Mouse (Mus musculus) urinary bladder, postnatal 36 days (tissue): ENCODE results near the gene 4931440F15Rik.
"Not testable (repeated sequence)": the region's sequence is repeated elsewhere in the genome, so short reads cannot be mapped to it uniquely, and the experiment has no call there.

ENCODE experiments used
- DNase-seq, 2 experiments: peaks; one replicate each; pipeline ENCODE4 v3.0.0; 2022; ENCODE audit warnings: low spot score in 2 of 2, mixed read lengths in 1 of 2

Gene 4931440F15Rik

DNA sequence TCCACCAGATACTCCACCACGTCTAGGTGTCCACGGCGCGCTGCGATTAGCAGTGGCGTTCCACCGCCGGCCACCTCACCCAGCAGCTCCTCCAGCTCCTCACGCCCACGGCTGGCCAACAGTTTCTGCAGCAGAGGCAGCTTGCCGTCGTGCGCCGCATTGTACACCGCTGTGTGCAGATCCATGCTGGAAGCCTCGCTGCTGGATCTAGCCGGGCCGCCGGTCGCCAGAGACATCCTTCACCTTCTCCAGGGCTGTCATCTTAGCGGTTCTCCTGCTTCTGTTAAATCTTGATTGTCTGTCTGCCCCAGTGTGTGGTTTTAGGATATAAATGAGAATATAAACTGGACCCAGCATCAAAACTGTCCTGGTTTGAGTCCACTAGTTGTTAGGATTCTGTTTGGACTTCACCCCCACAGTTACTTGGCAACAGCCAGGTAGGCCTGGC lies at the start of gene 4931440F15Rik:
Gene 4931440F15Rik (minus strand): TSS at position 398 of the 448 bp plus-strand sequence.
- not testable (repeated sequence) for DNase-seq

DNA sequence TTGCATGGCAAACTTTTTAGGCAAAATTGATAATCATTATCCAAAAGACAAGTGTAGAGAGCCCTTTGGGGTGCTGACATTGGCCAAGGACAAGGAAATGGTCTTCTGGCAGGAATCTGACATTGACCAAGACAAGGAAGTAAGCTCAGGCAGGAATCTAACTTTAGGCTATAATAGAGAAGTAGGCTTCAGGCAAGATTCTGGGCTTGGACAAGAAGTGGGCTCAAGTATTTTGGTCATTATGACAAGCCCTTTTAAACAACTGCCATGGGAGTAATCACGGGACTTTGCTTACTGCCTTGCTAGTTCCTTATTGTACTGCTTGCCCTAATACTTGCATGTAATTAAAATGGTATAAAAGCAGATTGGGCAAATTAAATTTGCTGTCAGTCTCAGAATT lies 49.3 kb upstream of the 4931440F15Rik start:
- not testable (repeated sequence) for DNase-seq

DNA sequence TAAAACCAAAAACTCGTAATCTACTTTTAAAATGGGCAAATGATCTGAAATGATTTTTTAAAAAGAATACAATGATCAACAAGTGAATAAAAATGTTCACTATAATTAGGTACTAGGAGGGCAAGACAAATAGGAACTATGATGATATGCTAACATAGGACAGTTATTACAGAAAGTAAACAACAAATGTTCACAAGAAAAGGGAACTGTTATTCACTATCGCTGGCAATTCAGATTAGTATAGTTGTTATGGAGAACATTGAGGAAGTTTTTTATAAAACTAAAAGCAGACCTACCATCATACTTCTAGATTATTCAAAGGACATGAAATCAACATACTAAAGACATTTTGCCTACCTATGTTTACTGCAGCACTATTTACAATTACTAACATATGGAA lies 44.7 kb upstream of the 4931440F15Rik start:
- DNase-seq, result no peak

DNA sequence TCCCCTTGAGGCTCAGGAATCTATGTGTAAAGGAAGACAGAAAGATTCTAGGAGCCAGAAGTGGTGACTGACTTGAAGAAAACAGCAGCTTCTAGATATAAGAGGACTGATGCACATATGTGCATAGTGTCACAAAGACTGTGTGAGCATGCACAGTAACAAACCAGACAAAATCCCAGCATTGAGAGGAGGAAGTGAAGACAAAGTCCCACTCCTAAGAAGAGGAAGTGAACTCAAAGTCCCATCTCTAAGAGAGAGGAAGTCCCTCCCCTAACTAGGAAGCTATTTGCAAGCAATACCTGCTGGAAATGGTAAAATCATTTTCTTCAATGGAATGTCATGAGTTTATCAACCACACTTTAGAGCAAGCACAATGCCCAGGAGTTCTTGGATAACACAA lies 38.8 kb upstream of the 4931440F15Rik start:
- no peak for DNase-seq

DNA sequence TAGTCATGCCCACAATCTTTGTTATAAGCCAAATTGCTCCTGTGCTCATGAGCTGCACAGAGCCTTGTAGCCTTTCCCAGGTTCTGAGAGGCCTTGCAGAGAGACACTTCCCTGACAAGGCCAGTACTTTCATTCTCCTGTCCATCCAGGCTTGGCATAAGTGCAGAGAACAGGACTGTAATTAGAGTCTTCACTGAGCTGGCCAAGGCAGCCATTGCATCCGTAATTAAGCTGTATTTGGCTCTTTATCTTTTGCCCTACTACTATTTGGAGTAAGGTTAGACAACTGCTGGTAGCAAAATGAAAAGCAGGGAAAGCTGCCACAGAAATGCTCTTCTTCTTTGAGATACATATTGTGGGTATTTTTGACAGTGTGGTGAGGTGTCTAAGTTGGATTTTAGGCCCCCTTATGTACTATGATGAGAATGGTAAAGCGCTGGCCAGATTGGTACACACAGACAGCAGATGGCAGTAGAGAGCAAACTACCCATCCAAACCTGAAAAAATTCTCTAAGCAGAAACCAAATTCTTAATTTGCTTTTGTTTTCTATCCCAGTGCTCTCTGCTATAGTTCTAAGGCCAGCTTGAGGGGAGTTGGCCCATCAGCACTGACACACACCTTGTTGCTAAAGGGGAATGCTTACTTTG lies 36.4 kb upstream of the 4931440F15Rik start:
- no peak for DNase-seq

DNA sequence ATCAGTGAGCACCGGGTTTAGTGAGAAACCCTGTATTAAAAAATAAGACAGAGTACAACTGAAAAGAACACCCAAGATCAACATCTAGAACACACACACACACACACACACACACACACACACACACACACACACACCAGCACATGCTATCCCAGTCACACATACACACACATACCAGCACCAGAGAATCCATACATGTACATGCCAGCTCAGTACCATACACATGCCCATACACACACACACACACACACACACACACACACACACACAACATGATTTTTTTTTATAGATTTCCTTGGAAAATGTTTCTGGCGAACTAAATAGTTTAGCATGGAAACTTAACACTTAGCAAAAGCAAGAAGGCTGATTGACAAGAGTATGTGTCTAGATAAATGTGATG lies 35.6 kb upstream of the 4931440F15Rik start:
- DNase-seq, result no peak

DNA sequence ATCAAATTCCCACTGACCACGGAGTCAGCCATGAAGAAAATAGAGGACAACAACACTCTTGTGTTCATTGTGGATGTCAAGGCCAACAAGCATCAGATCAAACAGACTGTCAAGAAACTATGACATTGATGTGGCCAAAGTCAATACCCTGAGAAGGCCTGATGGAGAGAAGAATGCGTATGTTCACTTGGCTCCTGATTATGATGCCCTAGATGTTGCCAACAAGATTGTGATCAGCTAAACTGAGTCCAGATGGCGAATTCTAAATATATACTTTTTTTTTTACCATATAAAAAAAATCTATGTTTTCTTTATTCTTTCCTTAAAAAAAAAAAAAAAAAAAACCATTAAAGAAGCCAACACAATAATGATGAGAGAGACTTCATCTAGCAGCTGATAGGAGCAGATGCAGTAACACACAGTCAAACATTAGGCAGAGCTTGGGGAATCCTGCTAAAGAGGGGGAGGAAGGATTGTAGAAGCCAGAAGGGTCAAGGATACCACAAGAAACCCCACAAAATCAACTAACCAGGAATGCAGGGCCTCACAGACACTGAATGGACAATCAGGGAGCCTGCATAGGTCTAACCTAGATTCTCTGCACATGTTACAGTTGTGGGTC lies 15.2 kb upstream of the 4931440F15Rik start:
- no peak for DNase-seq

DNA sequence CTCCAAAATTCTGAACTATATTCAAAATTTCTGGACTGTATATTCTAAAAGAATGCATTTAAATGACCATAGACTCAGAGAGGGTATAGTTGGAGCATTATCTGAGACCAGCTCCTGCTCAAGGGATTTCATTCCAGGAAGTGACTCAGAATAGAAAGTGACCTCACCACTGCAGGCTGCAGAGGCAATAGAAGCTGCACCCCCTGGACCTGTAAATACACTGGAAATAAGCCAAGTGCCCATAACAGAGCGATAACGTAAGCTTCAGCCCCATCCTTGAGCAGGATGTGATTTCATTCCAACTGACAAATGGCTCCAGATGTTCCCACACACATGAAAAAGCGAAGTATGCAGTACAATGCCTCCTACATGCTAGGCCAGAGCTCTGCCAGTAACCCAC lies 14.3 kb upstream of the 4931440F15Rik start:
- no peak for DNase-seq

DNA sequence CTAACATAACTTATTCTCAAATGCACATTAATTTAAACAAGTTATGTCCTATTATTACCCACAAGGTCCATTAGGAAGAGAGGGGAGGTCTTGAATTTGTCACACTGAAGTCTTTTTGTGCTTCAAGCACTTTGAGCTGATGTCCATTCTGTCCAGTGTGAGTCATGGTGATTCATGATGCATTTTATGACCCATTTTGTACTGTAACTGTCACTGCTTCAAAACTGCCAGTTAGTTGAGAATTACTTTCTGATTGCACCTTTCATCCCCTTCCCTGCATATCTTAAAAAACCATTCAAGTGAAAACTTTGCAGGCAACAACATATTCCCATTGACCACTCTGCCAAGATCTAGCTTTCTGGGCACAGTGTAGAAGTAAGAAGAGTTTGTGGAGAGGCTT lies 11.6 kb upstream of the 4931440F15Rik start:
- DNase-seq, result no peak

DNA sequence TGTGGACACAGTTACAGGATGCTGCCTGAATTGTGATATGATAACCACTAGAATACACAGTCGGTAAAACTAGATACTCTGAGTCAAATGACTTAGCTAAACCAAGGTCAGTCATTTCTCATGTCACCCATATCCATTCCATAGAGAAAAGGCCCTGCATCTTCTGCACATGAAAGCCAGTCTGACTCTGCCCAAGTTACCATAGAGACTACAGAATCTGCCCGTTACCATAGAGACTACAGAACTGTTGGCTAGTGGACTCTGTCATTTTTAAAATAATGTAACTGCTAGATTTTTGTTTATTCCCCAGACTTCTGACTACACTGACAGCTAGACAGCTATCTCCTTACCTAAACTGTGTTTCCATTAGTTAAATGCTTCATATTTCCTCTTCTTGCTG lies 2.3 kb upstream of the 4931440F15Rik start:
- no peak for DNase-seq

DNA sequence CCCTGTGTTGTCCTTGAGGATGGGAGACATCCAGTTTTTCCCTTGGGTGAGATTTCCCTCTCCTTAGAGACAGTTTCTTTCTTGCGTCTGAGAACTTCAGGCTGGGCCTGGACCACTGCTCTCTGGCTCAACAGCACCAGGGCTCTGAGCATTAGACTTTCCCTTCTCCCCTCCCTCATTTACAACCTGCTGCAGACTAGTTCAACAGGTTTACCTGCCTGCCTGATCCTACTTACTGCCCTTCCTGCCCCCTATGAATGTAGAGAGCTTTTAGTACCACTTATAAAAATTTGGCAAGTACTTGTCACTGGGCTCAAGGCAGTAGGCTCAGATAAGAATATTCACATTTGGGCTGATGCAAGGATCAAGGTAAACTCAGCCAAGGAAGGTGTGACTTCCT lies 533 bp upstream of the 4931440F15Rik start:
- no peak for DNase-seq

DNA sequence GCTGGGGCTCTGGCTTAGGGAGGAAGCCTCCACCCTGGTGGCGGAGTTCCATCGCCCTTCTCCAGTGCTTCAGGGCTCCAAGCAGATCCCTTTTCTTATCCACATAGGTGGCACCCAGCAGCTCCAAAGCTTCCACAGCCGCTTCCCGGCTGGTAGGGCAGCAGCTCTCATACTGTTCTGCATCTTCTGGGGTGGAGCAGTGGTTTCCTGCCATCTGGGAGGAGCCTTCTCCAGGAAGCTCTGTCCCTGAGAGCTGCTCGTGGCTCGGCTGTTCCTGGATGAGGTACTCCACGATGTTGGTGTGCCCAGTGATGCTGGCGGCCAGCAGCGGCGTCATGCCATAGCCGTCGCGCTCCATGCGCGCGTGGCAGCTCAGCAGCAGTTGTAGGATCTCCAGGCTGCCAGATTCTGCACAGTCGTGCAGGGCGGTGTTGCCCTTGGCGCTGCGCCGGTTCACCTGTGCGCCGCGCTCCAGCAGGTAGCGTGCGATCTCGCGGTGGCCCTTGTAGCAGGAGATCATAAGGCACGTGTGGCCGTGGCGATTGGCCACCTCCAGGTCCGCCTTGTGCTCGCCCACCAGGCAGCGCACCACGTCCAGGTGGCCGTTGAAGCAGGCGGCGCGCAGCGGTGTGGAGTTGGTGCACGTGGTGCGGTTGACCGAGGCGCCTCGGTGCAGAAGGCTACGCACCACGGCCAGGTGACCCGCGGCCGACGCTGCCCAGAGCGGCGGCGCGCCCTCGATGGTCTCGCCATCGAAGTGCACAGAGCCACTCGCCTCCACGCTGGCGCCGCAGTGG lies 796 bp downstream of the 4931440F15Rik start:
- not testable (repeated sequence) for DNase-seq

DNA sequence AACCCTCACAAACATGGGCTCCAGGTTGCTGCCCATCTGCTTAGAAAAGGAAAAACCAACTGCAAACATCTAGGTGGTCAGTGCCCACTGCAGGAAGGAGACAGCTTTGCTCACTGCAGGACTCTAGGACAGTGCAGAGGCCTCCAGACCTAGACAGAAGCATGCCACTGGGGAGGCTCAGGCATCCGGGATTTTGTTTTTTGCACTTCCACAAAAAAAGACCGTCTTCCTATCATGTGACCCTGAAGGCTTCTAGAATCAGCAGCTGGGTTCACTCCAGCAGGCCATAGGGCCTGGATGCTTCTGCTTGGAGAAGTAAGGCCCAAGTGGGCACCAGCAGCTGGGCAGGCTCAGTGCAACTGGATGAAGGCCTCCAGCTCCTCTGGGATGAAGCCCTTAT lies 2.3 kb downstream of the 4931440F15Rik start:
- no peak for DNase-seq

DNA sequence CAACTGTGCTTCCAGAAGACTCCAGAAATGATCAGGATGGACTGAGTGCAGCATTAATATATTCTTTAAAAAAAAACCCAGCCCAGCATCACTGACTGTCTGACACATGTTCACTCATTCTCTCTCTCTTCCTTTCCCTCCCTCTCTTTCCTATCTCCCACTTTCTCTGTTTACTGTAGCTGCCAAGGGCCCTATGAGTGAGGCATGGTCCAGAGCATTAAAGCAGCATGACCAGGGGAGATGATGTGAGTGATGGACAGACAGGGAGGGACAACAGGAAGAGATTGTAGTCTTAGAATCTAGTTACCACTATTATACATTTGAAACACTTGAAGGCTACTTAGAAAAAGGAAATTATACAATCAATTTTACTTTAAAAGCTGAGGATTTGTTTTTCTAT lies 9.8 kb downstream of the 4931440F15Rik start:
- no peak for DNase-seq

DNA sequence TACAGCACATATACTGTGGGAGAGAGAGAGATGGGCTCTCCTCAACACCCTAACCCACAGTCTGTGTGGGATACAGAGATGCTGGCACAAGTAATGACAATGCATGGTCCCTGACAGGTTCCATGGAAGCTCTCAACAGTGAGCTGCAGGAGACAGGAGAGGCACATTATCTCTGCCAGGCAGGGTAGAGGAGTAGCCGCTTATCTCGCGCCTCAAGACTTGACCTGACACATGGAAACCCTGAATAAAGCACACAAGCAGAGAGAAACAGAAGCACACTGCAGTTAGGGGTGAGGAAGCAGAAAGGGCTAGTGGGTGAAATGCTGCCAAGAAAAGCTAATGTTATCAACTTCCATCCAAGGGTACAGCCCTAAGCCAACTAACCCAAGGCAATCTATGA lies 10.2 kb downstream of the 4931440F15Rik start:
- no peak for DNase-seq

DNA sequence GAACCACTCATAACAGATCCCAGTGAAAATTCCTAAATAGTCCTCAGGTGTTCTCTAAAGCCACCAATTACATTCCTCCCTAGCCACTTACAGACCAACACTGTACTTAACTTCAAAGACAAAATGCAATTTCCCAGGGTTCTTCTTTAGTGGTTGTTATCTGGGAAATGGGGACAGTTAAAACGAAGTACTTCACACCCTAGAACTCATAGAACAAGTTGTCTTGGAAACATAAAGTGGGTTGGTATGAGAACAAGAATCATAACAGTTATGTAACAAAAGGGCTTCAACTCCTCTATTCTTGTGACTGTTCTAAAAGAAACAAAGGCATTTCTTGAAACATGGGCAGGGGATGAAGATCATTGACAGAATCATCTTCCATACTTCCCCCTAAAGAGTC lies 12.2 kb downstream of the 4931440F15Rik start:
- DNase-seq, result no peak

DNA sequence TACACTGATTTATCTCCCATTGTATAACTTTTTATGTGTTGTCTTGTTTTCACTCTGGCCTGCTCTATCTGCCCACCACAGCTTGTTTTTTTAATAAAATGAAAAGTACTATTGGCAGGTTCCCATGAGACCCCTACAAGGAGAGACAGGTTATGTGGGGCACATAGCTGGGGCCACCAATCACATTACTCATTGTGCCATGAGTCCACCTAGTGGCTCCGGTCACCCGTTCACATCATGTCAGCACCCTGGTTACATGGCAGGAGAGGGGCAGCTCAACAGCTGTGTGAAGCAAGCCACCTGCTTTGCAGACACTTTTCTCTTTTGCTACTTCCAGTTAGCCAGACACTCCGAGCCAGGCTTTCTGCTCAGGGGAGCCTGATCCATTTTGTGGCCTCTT lies 13.0 kb downstream of the 4931440F15Rik start:
- no peak for DNase-seq

DNA sequence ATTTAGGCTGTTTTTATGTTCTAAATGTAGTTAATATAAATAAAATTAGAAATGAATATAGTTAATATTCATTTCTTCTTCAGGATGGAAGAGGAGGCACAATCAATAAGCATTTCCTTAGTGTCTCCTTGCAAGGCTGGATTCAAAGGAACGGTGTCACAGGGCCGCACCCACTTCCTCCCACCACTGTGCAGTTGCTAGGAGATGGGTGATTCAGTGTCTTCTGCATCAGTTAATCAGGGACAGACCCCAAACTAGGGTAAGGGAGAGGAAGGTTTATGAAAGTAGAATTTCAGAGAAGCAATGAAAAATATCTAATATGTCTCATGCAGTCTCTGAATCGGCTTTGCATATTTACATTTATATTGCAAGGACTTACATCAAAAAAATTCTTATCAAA lies 15.1 kb downstream of the 4931440F15Rik start:
- no peak for DNase-seq

DNA sequence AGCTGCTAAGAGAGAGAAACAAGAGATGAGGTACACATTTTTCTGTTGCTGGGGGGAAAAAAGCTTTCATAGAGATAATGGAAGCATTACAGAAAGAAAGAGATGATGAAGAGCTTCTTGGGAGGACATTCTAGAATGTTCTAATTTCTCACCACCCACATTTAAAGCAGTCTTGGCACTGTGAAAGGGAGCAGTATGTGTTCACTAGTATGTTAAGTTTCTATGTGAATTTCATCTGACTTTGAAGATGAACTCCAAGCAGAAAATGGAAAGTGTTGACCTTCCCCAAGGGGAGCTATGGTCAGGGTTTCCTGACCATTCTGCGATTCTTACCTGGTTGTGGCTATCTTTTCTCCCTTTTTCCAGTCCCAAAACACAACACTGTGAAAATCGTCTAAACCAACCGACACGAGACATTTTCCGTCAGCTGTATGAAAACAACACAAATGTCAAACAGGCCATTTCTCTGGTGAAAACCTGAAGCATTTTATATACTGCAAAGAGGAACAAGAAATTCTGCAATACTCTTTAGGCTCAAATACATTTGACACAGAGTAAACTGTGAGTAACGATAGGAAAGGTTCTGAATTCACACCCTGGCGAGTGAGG lies 16.4 kb downstream of the 4931440F15Rik start:
- DNase-seq, result no peak

DNA sequence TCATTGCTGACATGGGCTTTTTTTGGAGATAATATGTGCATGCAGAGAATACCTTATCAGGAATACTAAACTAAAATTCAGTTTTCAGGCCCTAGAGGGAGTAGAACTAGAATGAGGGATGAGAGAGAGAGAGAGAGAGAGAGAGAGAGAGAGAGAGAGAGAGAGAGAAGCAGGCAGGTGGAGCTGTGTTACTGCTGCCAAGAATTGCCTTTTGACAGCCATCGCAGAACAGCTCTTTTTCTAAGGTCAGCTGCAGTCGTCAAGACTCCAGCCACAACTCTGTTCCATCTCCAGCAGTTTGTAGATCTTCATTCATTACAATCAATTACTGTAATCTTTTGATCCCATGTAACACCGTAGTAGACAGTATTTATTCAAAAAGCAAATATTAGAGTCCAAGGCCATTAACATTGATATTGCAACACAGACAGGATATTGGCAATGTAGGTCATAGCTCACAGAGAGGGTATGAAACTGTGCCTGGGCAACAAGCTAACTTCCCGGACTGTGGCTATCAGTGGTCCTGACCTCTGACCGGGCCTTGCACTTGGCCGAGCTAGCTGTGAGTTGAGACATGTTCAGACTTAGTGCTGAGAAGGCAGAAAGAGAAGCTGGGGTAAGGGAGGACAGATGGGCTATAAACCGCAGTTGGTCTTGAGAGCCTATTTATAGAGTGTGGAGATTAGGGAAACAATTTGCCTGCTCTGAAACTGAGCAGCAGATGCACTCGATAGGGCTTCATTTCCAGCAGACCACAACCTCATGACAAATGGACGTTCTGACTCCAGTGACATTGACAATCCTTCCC lies 17.1 kb downstream of the 4931440F15Rik start:
- DNase-seq, result peak; percentile 31 to 69

DNA sequence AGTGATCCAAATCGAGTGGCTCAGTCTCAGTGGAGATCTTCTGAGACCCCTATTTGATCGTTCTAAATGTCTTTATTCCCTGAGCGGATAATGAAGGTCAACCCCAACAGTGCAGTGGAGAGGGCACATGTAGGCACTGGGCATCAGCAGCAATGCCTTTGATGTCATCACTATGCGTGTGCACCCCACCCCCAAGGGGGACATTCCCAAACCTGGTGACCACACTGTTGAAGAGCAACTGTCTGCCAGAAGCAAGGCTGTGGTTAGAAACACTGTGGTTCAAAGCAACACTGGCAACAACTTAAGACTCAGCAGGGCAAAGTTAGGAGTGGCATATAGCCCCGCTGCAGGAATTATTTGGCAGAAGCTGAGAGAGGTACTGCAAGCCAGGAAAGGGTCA lies 18.1 kb downstream of the 4931440F15Rik start:
- DNase-seq, result no peak
